Mouse (Mus musculus) hindbrain, embryonic 11.5 days (tissue): ENCODE measurements around the gene Nr5a1. TPM values are rescaled to one million over a fixed set of nuclear protein-coding genes. Genes with fewer than 3 reads are reported as not detected.

Experiments used
- ATAC-seq: fragments of 200-750 bp; cut with Nextera tagmentation; 2 replicates; pipeline ENCODE4 v1.8.0; 2017; ENCODE audit warnings: mild to moderate bottlenecking, moderate TSS enrichment, moderate library complexity; ENCODE audit not compliant: low FRiP score
- DNase-seq: peaks from one replicate; pipeline ENCODE4 v3.0.0-alpha.2; 2015; ENCODE audit warnings: low spot score
- H3K27ac ChIP-seq: fragments of 300-500 bp; sonication (generic); 2 replicates; pipeline ENCODE4 v1.5.1; 2014; ENCODE audit warnings: mild to moderate bottlenecking, low read depth, low read length
- H3K27me3 ChIP-seq: fragments of 300-500 bp; sonication (generic); 2 replicates; pipeline ENCODE4 v1.6.1; 2014; ENCODE audit warnings: mild to moderate bottlenecking, low read length, moderate library complexity, mixed read lengths; ENCODE audit not compliant: control insufficient read depth, insufficient read depth
- H3K36me3 ChIP-seq: fragments of 300-500 bp; sonication (generic); 2 replicates; pipeline ENCODE4 v1.6.1; 2014; ENCODE audit warnings: mild to moderate bottlenecking, low read length, moderate library complexity, mixed read lengths; ENCODE audit not compliant: control insufficient read depth, insufficient read depth
- H3K4me1 ChIP-seq: fragments of 300-500 bp; sonication (generic); replicated peaks from 2 replicates; pipeline ENCODE4 v1.6.1; 2014; ENCODE audit warnings: low read length, mixed read lengths; ENCODE audit not compliant: control insufficient read depth, insufficient read depth
- H3K4me2 ChIP-seq: fragments of 300-500 bp; sonication (generic); replicated peaks from 2 replicates; pipeline ENCODE4 v1.6.1; 2014; ENCODE audit warnings: mild to moderate bottlenecking, low read depth, low read length
- H3K4me3 ChIP-seq: fragments of 300-500 bp; sonication (generic); 2 replicates; pipeline ENCODE4 v1.5.1; 2014; ENCODE audit warnings: low read depth, low read length
- H3K9ac ChIP-seq: fragments of 300-500 bp; sonication (generic); 2 replicates; pipeline ENCODE4 v1.6.1; 2014; ENCODE audit warnings: low read depth, low read length
- H3K9me3 ChIP-seq: fragments of 300-500 bp; sonication (generic); 2 replicates; pipeline ENCODE4 v1.6.1; 2016; ENCODE audit warnings: low read length; ENCODE audit not compliant: control insufficient read depth
- WGBS: fragments of 180-500 bp; shearing (Covaris S2); extraction: QIAGEN DNeasy Blood & Tissue Kit; methylation state at CpG from one replicate; pipeline ENCODE4 v1.1.7; 2014; 5-methylcytosine and 5-hydroxymethylcytosine counted together
- polyA plus RNA-seq: library from polyadenylated mRNA; unstranded; fragments of >200 nt; fragmentation: Nextera tagmentation; extraction: Ambion mirVana; gene quantifications from 2 replicates; pipeline ENCODE4 v1.2.1, GENCODE M21; 2014

Gene Nr5a1
- polyA plus RNA-seq, 1 experiment from 2014 or later = 0.19 TPM

GRCm38 (mm10) chr2:38697128-38698120 is 16.9 kb downstream of the Nr5a1 start:
- ATAC-seq (peak; percentile 71), DNase-seq (peak; percentile 67)
- WGBS = 28% methylated on average over 27 of the region's 27 CpGs
- Histone ChIP-seq H3K4me3 (no peak overlapping the region), H3K27ac (peak overlapping the region; percentile 27), H3K4me1 (peaks cover 12% of the 10 kb centered on the region; the same call in 1 of the 2 replicates), H3K4me2 (peak overlapping the region; percentile 24), H3K9me3 (no peaks in the 10 kb centered on the region), H3K9ac (no peak overlapping the region), H3K27me3 (peaks cover 4% of the 10 kb centered on the region; the same call in 1 of the 2 replicates), H3K36me3 (no peaks in the 10 kb centered on the region)

GRCm38 (mm10) chr2:38695770-38696169 is 18.6 kb downstream of the Nr5a1 start:
- peaks cover 4% of the 10 kb centered on the region; the same call in 1 of the 2 replicates for H3K27me3 ChIP-seq
- H3K4me1 ChIP-seq = peaks cover 12% of the 10 kb centered on the region; the same call in 1 of the 2 replicates
- DNase-seq (no peak), ATAC-seq (no peak; the same call in 1 of the 2 replicates)
- H3K9ac ChIP-seq = no peak overlapping the region
- WGBS = 54% methylated on average over 9 of the region's 9 CpGs
- H3K36me3 ChIP-seq = no peaks in the 10 kb centered on the region
- H3K27ac ChIP-seq = no peak overlapping the region
- no peak overlapping the region for H3K4me3 ChIP-seq
- H3K9me3 ChIP-seq = no peaks in the 10 kb centered on the region
- no peak overlapping the region for H3K4me2 ChIP-seq

GRCm38 (mm10) chr2:38691542-38691941 is 22.8 kb downstream of the Nr5a1 start:
- no peak overlapping the region for H3K27ac ChIP-seq
- no peaks in the 10 kb centered on the region for H3K36me3 ChIP-seq
- 26% methylated on average over 8 of the region's 8 CpGs for WGBS
- H3K27me3 ChIP-seq = no peaks in the 10 kb centered on the region
- peaks cover 8% of the 10 kb centered on the region; the same call in 1 of the 2 replicates for H3K4me1 ChIP-seq
- no peaks in the 10 kb centered on the region for H3K9me3 ChIP-seq
- no peak overlapping the region for H3K4me2 ChIP-seq
- peak; percentile 66 for DNase-seq
- no peak overlapping the region for H3K9ac ChIP-seq
- no peak for ATAC-seq
- H3K4me3 ChIP-seq = no peak overlapping the region

- Histone ChIP-seq H3K4me1 (peaks cover 8% of the 10 kb centered on the region; the same call in 1 of the 2 replicates), H3K4me3 (no peak overlapping the region), H3K4me2 (no peak overlapping the region), H3K36me3 (no peaks in the 10 kb centered on the region), H3K9ac (no peak overlapping the region), H3K9me3 (no peaks in the 10 kb centered on the region), H3K27me3 (no peaks in the 10 kb centered on the region), H3K27ac (no peak overlapping the region)
- DNase-seq (no peak), ATAC-seq (no peak)
- 50% methylated on average over 1 of the region's 1 CpGs for WGBS
Measured at GRCm38 (mm10) chr2:38689881-38690280, 24.5 kb downstream of the Nr5a1 start.

GRCm38 (mm10) chr2:38688791-38689520 is 25.4 kb downstream of the Nr5a1 start:
- peak; percentile 91 for ATAC-seq
- WGBS = 3% methylated on average over 29 of the region's 29 CpGs
- Histone ChIP-seq H3K4me2 (peak overlapping the region; percentile 55), H3K27me3 (no peaks in the 10 kb centered on the region), H3K36me3 (no peaks in the 10 kb centered on the region), H3K27ac (peak overlapping the region; percentile 39), H3K9me3 (no peaks in the 10 kb centered on the region), H3K4me1 (peaks cover 8% of the 10 kb centered on the region; the same call in 1 of the 2 replicates), H3K4me3 (peak overlapping the region; percentile 22), H3K9ac (peak overlapping the region; percentile 49)
- peak; percentile 92 for DNase-seq

GRCm38 (mm10) chr2:38685746-38686145 is 28.6 kb downstream of the Nr5a1 start:
- H3K27ac ChIP-seq = no peak overlapping the region
- ATAC-seq (no peak), DNase-seq (no peak)
- H3K27me3 ChIP-seq = no peaks in the 10 kb centered on the region
- peaks cover 8% of the 10 kb centered on the region; the same call in 1 of the 2 replicates for H3K4me1 ChIP-seq
- no peak overlapping the region for H3K4me3 ChIP-seq
- no peak overlapping the region for H3K9ac ChIP-seq
- 76% methylated on average over 3 of the region's 3 CpGs for WGBS
- H3K4me2 ChIP-seq = no peak overlapping the region
- no peaks in the 10 kb centered on the region for H3K9me3 ChIP-seq
- H3K36me3 ChIP-seq = no peaks in the 10 kb centered on the region

GRCm38 (mm10) chr2:38683083-38683482 is 31.3 kb downstream of the Nr5a1 start:
- ATAC-seq (no peak), DNase-seq (no peak)
- no peaks in the 10 kb centered on the region for H3K36me3 ChIP-seq
- H3K9ac ChIP-seq = no peak overlapping the region
- H3K27ac ChIP-seq = no peak overlapping the region
- WGBS = 86% methylated on average over 5 of the region's 5 CpGs
- no peak overlapping the region for H3K4me3 ChIP-seq
- H3K4me2 ChIP-seq = no peak overlapping the region
- H3K9me3 ChIP-seq = no peaks in the 10 kb centered on the region
- peaks cover 3% of the 10 kb centered on the region; the same call in 1 of the 2 replicates for H3K4me1 ChIP-seq
- no peaks in the 10 kb centered on the region for H3K27me3 ChIP-seq

GRCm38 (mm10) chr2:38682209-38682608 is 32.1 kb downstream of the Nr5a1 start:
- WGBS = 92% methylated on average over 5 of the region's 5 CpGs
- Histone ChIP-seq H3K27me3 (no peaks in the 10 kb centered on the region), H3K27ac (no peak overlapping the region), H3K9ac (no peak overlapping the region), H3K4me2 (no peak overlapping the region), H3K4me3 (no peak overlapping the region), H3K9me3 (no peaks in the 10 kb centered on the region), H3K36me3 (no peaks in the 10 kb centered on the region), H3K4me1 (peaks cover 2% of the 10 kb centered on the region; the same call in 1 of the 2 replicates)
- DNase-seq = no peak
- ATAC-seq = no peak
